Mouse (Mus musculus) layer of hippocampus, adult 18-20 months (tissue): ENCODE results near the gene Dpm2. TPM values are rescaled to one million over a fixed set of nuclear protein-coding genes. Genes with fewer than 3 reads are reported as not detected.

Experiments used
- DNase-seq, 2 experiments: peaks; one replicate each; pipeline ENCODE4 v3.0.0; 2022; ENCODE audit warnings: low spot score in 2 of 2
- long read RNA-seq: library from polyadenylated mRNA; stranded (forward); transcript quantifications from one replicate; pipeline ENCODE4 v2.0.0, GENCODE M21; 2021
- total RNA-seq, 2 experiments: library from RNA; stranded (reverse); gene quantifications; 2 replicates each; pipeline ENCODE4 v1.2.3; 2021

The Dpm2 gene
- total RNA-seq = 10 to 100 TPM; 78.9 to 81.8 TPM
- long read RNA-seq, transcript Dpm2-202 (3 exons, 655 nt) = minor isoform, 11 of 57 reads
- long read RNA-seq, transcript Dpm2-201 (4 exons, 869 nt) = major isoform, 28 of 57 reads
- long read RNA-seq, partial matches to known transcripts = 5 of 57 reads
- long read RNA-seq, other reads (novel, unspliced or antisense) = 10 of 57 reads

GRCm38 (mm10) chr2:32570698-32571494 lies at the start of gene Dpm2:
Dpm2 (plus strand) TSS chr2:32570858.
- peak; percentile 90 to 96 for DNase-seq

DNA sequence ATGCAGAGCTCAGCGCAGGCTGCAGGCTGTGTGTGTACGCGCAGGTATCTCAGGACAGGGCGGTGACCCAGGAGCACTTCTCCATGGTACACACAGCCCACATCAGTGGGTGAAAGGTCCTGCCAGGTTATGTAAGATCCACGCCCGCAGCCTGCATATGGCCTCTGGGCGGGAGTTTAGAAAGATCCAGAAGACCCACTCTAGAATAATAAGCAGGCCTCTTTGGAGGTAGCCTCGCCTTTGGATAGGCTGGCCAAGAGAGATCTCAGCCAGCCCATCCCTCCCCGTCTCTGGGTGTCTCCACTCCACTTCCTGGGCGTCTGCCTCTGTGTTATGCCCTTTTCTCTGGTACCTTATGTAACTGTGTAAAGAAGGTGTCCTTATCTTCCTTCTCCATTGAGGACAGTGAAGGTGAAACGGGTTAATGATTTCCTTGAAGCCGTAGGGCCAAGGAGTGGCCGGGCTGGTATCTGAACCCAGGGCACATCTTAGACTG lies 46.1 kb upstream of the Dpm2 start:
- no peak for DNase-seq

- DNase-seq = no peak
Measured at GRCm38 (mm10) chr2:32525816-32526215, 44.8 kb upstream of the Dpm2 start.

DNA sequence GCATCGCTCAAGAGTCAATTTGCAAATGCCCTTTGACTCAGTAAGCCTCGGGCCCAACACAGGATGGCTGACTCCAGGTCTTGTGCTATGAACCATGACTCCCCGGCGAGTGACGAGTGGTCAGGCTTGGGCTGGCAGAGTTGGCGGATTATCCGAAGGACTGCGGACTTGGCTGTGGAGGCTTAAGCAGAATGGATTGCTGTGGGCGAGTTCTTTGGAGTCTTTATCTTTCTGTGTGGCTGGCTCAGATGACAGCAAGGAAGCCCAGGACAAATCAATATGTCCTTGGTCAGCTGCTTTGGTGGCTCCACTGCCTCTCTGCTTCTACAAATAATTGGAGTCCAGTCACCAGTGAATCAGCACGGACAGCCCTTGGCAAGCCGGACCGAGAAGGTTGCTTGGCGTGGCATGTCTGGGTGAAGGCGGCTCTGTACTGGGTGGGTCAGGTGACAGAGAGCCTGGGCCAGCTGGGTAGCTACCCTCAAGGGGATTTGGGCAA lies 43.1 kb upstream of the Dpm2 start:
- DNase-seq = no peak

DNA sequence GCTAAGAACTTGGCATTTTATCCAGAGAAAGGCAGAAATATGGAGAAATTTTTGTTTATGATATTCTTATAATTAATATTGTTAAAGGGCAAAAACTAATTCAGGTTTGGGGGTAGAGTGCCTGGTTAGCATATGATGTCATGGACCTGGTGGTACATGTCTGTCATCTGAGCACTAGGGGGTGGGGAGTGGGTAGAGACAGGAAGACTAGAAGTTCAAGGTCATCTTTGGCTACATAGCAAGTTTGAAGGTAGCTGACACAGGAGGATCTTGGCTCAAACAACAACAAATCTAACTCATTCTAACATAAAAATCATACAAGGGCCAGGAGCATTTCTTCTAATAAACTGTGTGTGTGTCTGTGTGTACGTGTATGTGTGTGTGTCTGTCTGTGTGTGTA lies 42.3 kb upstream of the Dpm2 start:
- DNase-seq = no peak

- no peak for DNase-seq
Measured at GRCm38 (mm10) chr2:32530479-32530878, 40.2 kb upstream of the Dpm2 start.

GRCm38 (mm10) chr2:32533163-32533562 lies 37.5 kb upstream of the Dpm2 start:
- no peak for DNase-seq

DNA sequence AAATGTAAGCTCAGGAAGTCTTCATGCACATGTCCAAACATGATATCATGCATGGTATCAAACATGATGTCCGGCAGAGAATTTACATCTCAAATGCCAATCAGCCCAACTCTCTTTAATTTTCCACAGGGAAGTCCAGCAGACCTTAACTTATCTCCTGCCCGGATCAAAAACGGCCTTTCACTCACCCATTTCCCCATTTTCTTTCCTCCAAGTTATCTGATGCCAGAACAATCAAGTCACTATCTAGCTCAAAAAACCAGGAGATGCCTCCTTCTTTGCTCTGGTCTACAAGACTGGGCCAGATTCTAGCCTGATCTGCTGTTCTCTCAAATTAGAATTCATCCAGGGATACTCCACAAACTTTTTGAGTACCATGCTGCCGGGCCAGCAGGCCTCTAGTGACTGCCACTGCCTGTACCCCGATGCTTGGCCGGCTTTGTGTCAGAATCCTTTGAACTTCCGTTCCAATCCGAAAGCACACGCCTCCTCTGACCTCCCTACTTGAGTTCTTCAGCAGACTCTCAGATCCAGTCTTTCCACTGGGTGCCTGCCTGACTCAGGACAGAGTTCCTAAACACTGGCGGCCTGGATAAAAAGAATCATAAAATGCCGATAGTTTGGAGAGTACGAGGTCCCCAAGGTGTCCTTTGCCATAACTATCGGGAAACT lies 36.5 kb upstream of the Dpm2 start:
- DNase-seq = peak in 1 of 2 experiments; percentile 35

- peak; percentile 99 for DNase-seq
Measured at GRCm38 (mm10) chr2:32534733-32535471, 35.8 kb upstream of the Dpm2 start, which contains the start of gene Fam102a. Fam102a (plus strand) TSS chr2:32535332.

- DNase-seq = no peak
Measured at GRCm38 (mm10) chr2:32535501-32535991, 35.1 kb upstream of the Dpm2 start.

DNA sequence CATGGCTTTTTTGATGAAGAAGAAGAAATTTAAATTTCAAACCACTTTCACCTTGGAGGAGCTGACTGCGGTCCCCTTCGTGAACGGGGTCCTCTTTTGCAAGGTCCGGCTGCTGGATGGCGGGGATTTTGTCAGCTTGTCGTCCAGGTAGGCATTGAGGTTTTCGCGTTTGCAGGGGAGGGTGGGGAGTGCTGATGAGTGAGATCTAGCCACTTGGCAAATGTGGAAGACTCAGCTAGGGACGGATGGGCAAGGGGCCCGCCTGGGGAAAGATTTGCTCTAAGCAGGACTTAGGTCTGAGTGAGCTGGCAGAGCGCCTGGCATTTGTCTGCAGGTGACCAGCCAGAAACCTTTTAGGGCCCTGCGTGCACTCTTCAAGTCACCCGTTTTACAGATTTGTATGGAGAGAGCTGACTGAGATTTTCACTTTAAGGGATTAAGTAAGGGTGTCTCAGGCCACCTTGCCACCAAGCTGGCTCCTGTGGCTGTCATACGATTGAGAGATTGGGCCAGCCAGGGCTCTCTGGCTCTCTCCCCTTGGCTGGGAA lies 34.5 kb upstream of the Dpm2 start:
- DNase-seq = peak in 1 of 2 experiments; percentile 34

- peak; percentile 32 to 56 for DNase-seq
Measured at GRCm38 (mm10) chr2:32536634-32537359, 33.9 kb upstream of the Dpm2 start.

- no peak for DNase-seq
Measured at GRCm38 (mm10) chr2:32537360-32537905, 33.2 kb upstream of the Dpm2 start.

GRCm38 (mm10) chr2:32537941-32538340 lies 32.7 kb upstream of the Dpm2 start:
- DNase-seq = no peak

- DNase-seq = peak in 1 of 2 experiments; percentile 28
Measured at GRCm38 (mm10) chr2:32538461-32538860, 32.2 kb upstream of the Dpm2 start.

DNA sequence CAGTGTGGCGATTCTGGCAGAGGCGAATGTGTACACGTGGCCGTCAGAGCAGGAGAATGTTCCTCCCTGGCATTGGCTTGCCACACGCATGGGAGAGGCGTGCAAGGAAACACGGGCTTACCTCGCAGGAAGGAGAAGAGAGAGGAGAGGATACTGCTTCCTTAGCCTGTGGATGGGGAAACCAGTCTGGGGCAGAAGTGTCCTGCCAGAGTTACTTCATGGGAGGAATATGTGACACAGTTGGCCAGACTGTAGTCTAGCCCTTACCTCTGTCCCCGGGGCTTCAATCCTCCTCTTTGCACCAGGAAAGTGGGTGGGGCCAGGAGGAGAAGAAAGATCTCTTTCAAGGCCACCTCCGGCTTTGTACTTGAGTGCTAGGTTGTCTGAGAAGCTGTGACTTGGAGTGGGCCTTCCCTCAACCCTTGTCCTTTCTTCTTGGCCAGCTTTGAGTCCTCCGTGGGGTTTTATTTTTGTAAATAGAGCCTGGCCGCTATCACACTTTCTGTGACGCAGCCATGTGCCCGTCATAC lies 31.1 kb upstream of the Dpm2 start:
- no peak for DNase-seq

- no peak for DNase-seq
Measured at GRCm38 (mm10) chr2:32541333-32541908, 29.2 kb upstream of the Dpm2 start.

DNA sequence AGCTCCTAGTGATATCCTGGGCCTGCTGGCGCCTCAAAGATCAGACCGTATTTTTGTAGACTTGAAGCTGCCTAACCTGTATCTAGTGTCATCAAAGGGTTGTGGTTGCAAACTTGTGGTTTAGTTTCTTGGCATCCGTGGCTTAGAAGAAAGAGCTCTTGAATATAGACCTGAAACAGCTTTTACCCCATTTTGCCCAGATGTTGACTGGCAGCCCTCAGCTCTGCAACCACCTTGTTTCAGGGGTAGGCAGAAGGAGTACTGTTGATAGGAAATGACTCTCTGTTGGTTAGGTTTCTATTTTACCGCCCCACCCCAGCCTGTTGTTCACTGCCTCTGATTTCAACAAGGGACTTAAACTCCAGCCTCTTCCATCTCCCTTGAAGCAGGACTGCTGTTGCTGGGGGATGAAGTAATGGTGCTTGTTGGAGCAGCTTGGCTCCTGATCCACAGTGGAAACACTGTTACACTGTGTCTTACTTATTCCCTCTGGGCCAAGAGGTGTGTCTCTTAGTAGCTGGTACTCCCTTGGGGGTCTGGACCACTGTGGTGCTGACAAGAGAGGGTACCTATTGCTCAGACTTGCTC lies 28.6 kb upstream of the Dpm2 start:
- DNase-seq = no peak
